Mouse (Mus musculus) CH12.LX (cell line): ENCODE measurements around the gene Bckdha.

ENCODE experiments used
- CHD2 ChIP-seq: IDR thresholded peaks from 2 replicates; pipeline ENCODE4 v1.6.1; 2011; ENCODE audit warnings: low read length, improper control_type of control experiment
- CTCF ChIP-seq, 2 experiments: IDR thresholded peaks in 1 of 2; conservative IDR thresholded peaks in 1 of 2; 2 replicates each; pipeline ENCODE4 v1.5.1; 2011 to 2012; ENCODE audit warnings: low read depth in 2 of 2, low read length in 2 of 2, improper control_type of control experiment in 1 of 2, inconsistent platforms in 1 of 2, mild to moderate bottlenecking in 1 of 2, moderate library complexity in 1 of 2
- ELF1 ChIP-seq: IDR thresholded peaks from 2 replicates; pipeline ENCODE4 v1.6.1; 2014; ENCODE audit warnings: low read depth, mild to moderate bottlenecking, inconsistent platforms, low read length, improper control_type of control experiment
- EP300 ChIP-seq: IDR thresholded peaks from 2 replicates; pipeline ENCODE4 v1.6.1; 2011; ENCODE audit warnings: low read length, improper control_type of control experiment
- MYC ChIP-seq: IDR thresholded peaks from 2 replicates; pipeline ENCODE4 v1.6.1; 2011; ENCODE audit warnings: low read depth, mild to moderate bottlenecking, improper control_type of control experiment, low read length
- PAX5 ChIP-seq: IDR thresholded peaks from 2 replicates; pipeline ENCODE4 v1.6.1; 2012; ENCODE audit warnings: low read length, inconsistent platforms, mixed read lengths
- POLR2A ChIP-seq: IDR thresholded peaks from 2 replicates; pipeline ENCODE4 v1.6.1; 2011; ENCODE audit warnings: low read depth, mild to moderate bottlenecking, improper control_type of control experiment, low read length
- POLR2AphosphoS2 ChIP-seq: IDR thresholded peaks from 2 replicates; pipeline ENCODE4 v1.6.1; 2011; ENCODE audit warnings: low read depth, low read length, improper control_type of control experiment
- USF1 ChIP-seq: IDR thresholded peaks from 2 replicates; pipeline ENCODE4 v1.6.1; 2014; ENCODE audit warnings: low read depth, mild to moderate bottlenecking, inconsistent platforms, low read length, improper control_type of control experiment
- ZC3H11A ChIP-seq: IDR thresholded peaks from 2 replicates; pipeline ENCODE4 v1.6.1; 2012; ENCODE audit warnings: low read depth, mild to moderate bottlenecking, inconsistent platforms, low read length, improper control_type of control experiment
- ZMIZ1 ChIP-seq: IDR thresholded peaks from 2 replicates; pipeline ENCODE4 v1.6.1; 2012; ENCODE audit warnings: low read depth, mild to moderate bottlenecking, inconsistent platforms, low read length, improper control_type of control experiment
- ZNF384 ChIP-seq: IDR thresholded peaks from 2 replicates; pipeline ENCODE4 v1.6.1; 2012; ENCODE audit warnings: low read depth, low read length, improper control_type of control experiment, inconsistent platforms

DNA sequence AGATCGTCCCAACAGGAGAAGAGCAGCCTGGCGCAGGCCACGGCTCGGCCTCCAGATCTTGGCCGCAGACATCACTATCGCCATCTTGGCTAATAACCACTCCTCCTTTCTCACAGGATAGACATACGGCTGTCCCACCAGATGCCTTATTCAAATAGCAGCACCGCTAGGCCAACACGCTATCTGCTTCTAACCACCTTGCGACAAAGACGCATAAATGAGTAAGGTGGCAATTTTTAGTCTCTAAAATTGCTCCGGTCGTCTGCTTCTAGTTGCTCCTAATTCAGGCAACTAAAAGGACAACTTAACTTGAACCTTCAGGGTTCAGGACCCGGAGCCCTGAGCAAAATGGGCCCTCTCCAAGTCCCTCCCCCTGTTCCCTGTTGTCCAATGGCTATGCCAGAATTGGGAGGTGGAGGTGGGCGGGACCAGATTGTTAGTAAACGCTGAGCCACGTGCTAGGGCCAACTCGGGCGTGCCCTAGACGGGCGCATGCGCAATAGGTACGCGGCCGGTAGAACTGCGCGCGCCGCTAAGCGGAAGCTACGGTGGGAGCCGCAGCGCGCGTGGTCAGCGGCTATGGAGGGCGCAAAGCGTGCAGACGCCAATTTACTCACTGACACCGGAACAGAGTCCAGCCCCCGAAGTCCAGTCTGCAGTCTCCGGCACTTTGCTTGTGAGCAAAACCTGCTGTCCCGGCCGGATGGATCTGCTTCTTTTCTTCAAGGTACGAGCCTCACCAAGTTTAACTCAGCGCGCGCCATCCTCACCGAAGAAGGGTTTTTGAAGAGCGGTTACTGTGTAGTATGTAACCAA, at the start of gene Bckdha, which contains the start of gene Exosc5:
- TF ChIP-seq ELF1 (peak; percentile 89), EP300 (no peak), CHD2 (peak; percentile 60; the same call in 1 of the 2 replicates), ZC3H11A (no peak), CTCF (conservative IDR thresholded peaks at IDR 0.05 in 1 of 2, IDR thresholded peaks at IDR 0.05 in 1 of 2; ENCODE audit: low read depth in 2 of 2, low read length in 2 of 2) (0 out of 4 replicates have a peak, but pooled peaks of 1 of the 2 experiments have one; percentile 24), POLR2A (peak; percentile 95), USF1 (peak; percentile 66), PAX5 (no peak), ZNF384 (no peak), POLR2AphosphoS2 (peak; percentile 38; the same call in 1 of the 2 replicates), ZMIZ1 (peak; percentile 79), MYC (peak; percentile 86; the same call in 1 of the 2 replicates)
